Comparison of ENCODE assay signal across 26 mouse cellular contexts in genomic region chr9:43151779-43152178, GRCm38 (mm10). TPM values are rescaled to one million over a fixed set of nuclear protein-coding genes. Genes with fewer than 3 reads are reported as not detected.
DNase-seq lines count a peak whose midpoint lies in the region; ATAC-seq and TF ChIP-seq lines count a peak whose summit lies in the region.
"Had no signal": no experiment of that assay in that cellular context is flagged by ENCODE, and none has a peak within 500 bp of the region (broad histone marks: within the 10 kb centered on the region; RNA-seq: fewer than 3 reads in every experiment).

No protein-coding gene starts in this region.

- H3K36me3 ChIP-seq in lung, postnatal 0 days (ENCODE audit: insufficient read depth, low read length): no peaks in the 10 kb centered on the region
- H3K36me3 ChIP-seq: heart, embryonic 10.5 days; heart, embryonic 13.5 days; hindbrain, embryonic 12.5 days; hindbrain, embryonic 15.5 days had no signal

- 57% methylated on average over 6 of the region's 6 CpGs for WGBS in lung, postnatal 0 days

- peak; percentile 36 for DNase-seq in lung, postnatal 0 days (ENCODE audit: low spot score)
- no peak for DNase-seq in lung, postnatal 14 days
- peak; percentile 16 for DNase-seq in 416B (ENCODE audit: low read depth)
- DNase-seq in fat pad, adult 2 months (ENCODE audit: extremely low read depth, low read depth, low spot score): peak; percentile 42
- DNase-seq in embryo, embryonic 10.5 days (ENCODE audit: low spot score): no peak
- DNase-seq in gastrocnemius, postnatal 10 days: no peak
- DNase-seq: adrenal gland, adult 8-10 months; adrenal gland, postnatal 25 days; cerebellum, adult 11-12 months; cerebellum, adult 8-10 months; cerebellum, postnatal 10 days; cerebellum, postnatal 36 days; forebrain, postnatal 0 days; gastrocnemius, adult 2 months; gastrocnemius, postnatal 25 days; heart, adult 2 months; heart, postnatal 14 days had no signal

- no peak overlapping the region for H3K4me3 ChIP-seq in lung, postnatal 0 days (ENCODE audit: low read depth, low read length)
- H3K4me3 ChIP-seq: gastrocnemius, adult 2 months; heart, adult 2 months; heart, embryonic 10.5 days; heart, embryonic 13.5 days; hindbrain, embryonic 12.5 days; hindbrain, embryonic 15.5 days had no signal

- no peak overlapping the region for H3K4me2 ChIP-seq in lung, postnatal 0 days (replicated peaks; ENCODE audit: low read depth, low read length)
- H3K4me2 ChIP-seq: heart, embryonic 13.5 days; hindbrain, embryonic 12.5 days; hindbrain, embryonic 15.5 days had no signal

- H3K27me3 ChIP-seq in lung, postnatal 0 days (replicated peaks; ENCODE audit: insufficient read depth, low read length): no peaks in the 10 kb centered on the region
- H3K27me3 ChIP-seq: hindbrain, embryonic 12.5 days; hindbrain, embryonic 15.5 days had no signal

- 0 out of 2 replicates have a peak, but pooled peaks cover 4% of the 10 kb centered on the region for H3K4me1 ChIP-seq in lung, postnatal 0 days (ENCODE audit: insufficient read depth, low read depth, low read length)

- TF ChIP-seq CTCF in lung, postnatal 0 days (IDR thresholded peaks at IDR 0.05): no peak

- H3K27ac ChIP-seq in lung, postnatal 0 days (ENCODE audit: low read length): no peak overlapping the region
- H3K27ac ChIP-seq: gastrocnemius, adult 2 months; heart, adult 2 months; heart, embryonic 10.5 days; heart, embryonic 13.5 days; hindbrain, embryonic 12.5 days; hindbrain, embryonic 15.5 days had no signal

- no peak for ATAC-seq in lung, postnatal 0 days
- ATAC-seq: activated CD4-positive, CD25-positive, alpha-beta regulatory T cell, adult 4 months; forebrain, embryonic 14.5 days; forebrain, postnatal 0 days had no signal

- no peak overlapping the region for H3K9ac ChIP-seq in lung, postnatal 0 days (replicated peaks; ENCODE audit: low read depth)
- H3K9ac ChIP-seq: forebrain, postnatal 0 days; heart, embryonic 13.5 days; hindbrain, embryonic 12.5 days; hindbrain, embryonic 15.5 days had no signal

- no peaks in the 10 kb centered on the region for H3K9me3 ChIP-seq in lung, postnatal 0 days (ENCODE audit: low read length)
- H3K9me3 ChIP-seq: heart, embryonic 10.5 days; heart, embryonic 13.5 days; hindbrain, embryonic 12.5 days; hindbrain, embryonic 15.5 days had no signal

- TF ChIP-seq EP300 in lung, postnatal 0 days (IDR thresholded peaks at IDR 0.05): no peak

RNA-seq across cellular contexts. Expression of gene Tmem136, which starts 35.4 kb away (rescaled TPM):
- polyA plus RNA-seq in lung, postnatal 0 days (2015; fragmentation: Nextera tagmentation; extraction: Ambion mirVana): 2.8 and 3.5 TPM in 2 replicates
- 1 to 10 TPM; 1.3 to 3.0 TPM for total RNA-seq in gastrocnemius, postnatal 10 days (2021)

RNA-seq across cellular contexts. Expression of gene Arhgef12, which starts 44.7 kb away (rescaled TPM):
- 13.9 and 17.2 TPM in 2 replicates for polyA plus RNA-seq in lung, postnatal 0 days (2015; fragmentation: Nextera tagmentation; extraction: Ambion mirVana)
- 10 to 100 TPM; 49.6 to 54.5 TPM for total RNA-seq in gastrocnemius, postnatal 10 days (2021)

RNA-seq across cellular contexts. Expression of gene Pou2f3, which starts 58.4 kb away (rescaled TPM):
- 0.07 and 0.13 TPM in 2 replicates for polyA plus RNA-seq in lung, postnatal 0 days (2015; fragmentation: Nextera tagmentation; extraction: Ambion mirVana)
- total RNA-seq in gastrocnemius, postnatal 10 days (2021): under 1 TPM in 1 of 2 experiments, not detected in 1; 0.09 TPM
- total RNA-seq: adrenal gland, postnatal 25 days; forebrain, postnatal 0 days; gastrocnemius, postnatal 25 days; heart, adult 2 months; heart, postnatal 14 days; hematopoietic stem cell, adult 5-6 weeks had no signal
- polyA plus RNA-seq: activated CD4-positive, CD25-positive, alpha-beta regulatory T cell, adult 4 months; embryonic facial prominence, embryonic 11.5 days; forebrain, embryonic 11.5 days; forebrain, embryonic 14.5 days; forebrain, postnatal 0 days; heart, embryonic 13.5 days; hindbrain, embryonic 12.5 days had no signal

Comparison
In these comparisons a context has a peak if more than half of its experiments do, and no peak if none do; other contexts are left out.
1. DNase-seq: peak in lung, postnatal 0 days (single experiment), 416B (single experiment) and fat pad, adult 2 months (single experiment); none in lung, postnatal 14 days (single experiment), embryo, embryonic 10.5 days (single experiment) and gastrocnemius, postnatal 10 days (single experiment).